Mouse (Mus musculus) hindbrain, embryonic 14.5 days (tissue): Measurements from ENCODE around the gene Map3k20. TPM values are rescaled to one million over a fixed set of nuclear protein-coding genes. Genes with fewer than 3 reads are reported as not detected.

Source experiments
- ATAC-seq: fragments of 200-750 bp; cut with Nextera tagmentation; 2 replicates; pipeline ENCODE4 v1.8.0; 2017; ENCODE audit warnings: moderate number of reproducible peaks, mild to moderate bottlenecking, moderate TSS enrichment, moderate library complexity; ENCODE audit not compliant: low FRiP score
- DNase-seq: peaks from one replicate; pipeline ENCODE4 v3.0.0-alpha.2; 2015; ENCODE audit warnings: low spot score
- H3K27ac ChIP-seq: fragments of 300-500 bp; sonication (generic); 2 replicates; pipeline ENCODE4 v1.5.1; 2014; ENCODE audit warnings: mild to moderate bottlenecking, moderate library complexity
- H3K27me3 ChIP-seq: fragments of 300-500 bp; sonication (generic); 2 replicates; pipeline ENCODE4 v1.6.1; 2014; ENCODE audit warnings: mild to moderate bottlenecking, low read length, mixed read lengths; ENCODE audit not compliant: control insufficient read depth, insufficient read depth
- H3K36me3 ChIP-seq: fragments of 300-500 bp; sonication (generic); replicated peaks from 2 replicates; pipeline ENCODE4 v1.6.1; 2014; ENCODE audit not compliant: control insufficient read depth, insufficient read depth
- H3K4me1 ChIP-seq: fragments of 300-500 bp; sonication (generic); replicated peaks from 2 replicates; pipeline ENCODE4 v1.6.1; 2014; ENCODE audit warnings: antibody characterized with exemption, low read length, mixed read lengths; ENCODE audit not compliant: control insufficient read depth, insufficient read depth
- H3K4me2 ChIP-seq: fragments of 300-500 bp; sonication (generic); replicated peaks from 2 replicates; pipeline ENCODE4 v1.6.1; 2014; ENCODE audit warnings: mild to moderate bottlenecking, moderate library complexity
- H3K4me3 ChIP-seq: fragments of 300-500 bp; sonication (generic); replicated peaks from 2 replicates; pipeline ENCODE4 v1.5.1; 2014; ENCODE audit warnings: mild to moderate bottlenecking, low read length
- H3K9ac ChIP-seq: fragments of 300-500 bp; sonication (generic); 2 replicates; pipeline ENCODE4 v1.6.1; 2014
- H3K9me3 ChIP-seq: fragments of 300-500 bp; sonication (generic); 2 replicates; pipeline ENCODE4 v1.6.1; 2016; ENCODE audit warnings: low read length; ENCODE audit not compliant: control insufficient read depth
- WGBS: fragments of 180-500 bp; shearing (Covaris S2); extraction: QIAGEN DNeasy Blood & Tissue Kit; methylation state at CpG from one replicate; pipeline ENCODE4 v1.1.7; 2014; 5-methylcytosine and 5-hydroxymethylcytosine counted together
- polyA plus RNA-seq: library from polyadenylated mRNA; unstranded; fragments of >200 nt; fragmentation: Nextera tagmentation; extraction: Ambion mirVana; gene quantifications from 2 replicates; pipeline ENCODE4 v1.2.1, GENCODE M21; 2014

Gene Map3k20
- polyA plus RNA-seq, result 5.1 and 5.2 TPM in 2 replicates

DNA sequence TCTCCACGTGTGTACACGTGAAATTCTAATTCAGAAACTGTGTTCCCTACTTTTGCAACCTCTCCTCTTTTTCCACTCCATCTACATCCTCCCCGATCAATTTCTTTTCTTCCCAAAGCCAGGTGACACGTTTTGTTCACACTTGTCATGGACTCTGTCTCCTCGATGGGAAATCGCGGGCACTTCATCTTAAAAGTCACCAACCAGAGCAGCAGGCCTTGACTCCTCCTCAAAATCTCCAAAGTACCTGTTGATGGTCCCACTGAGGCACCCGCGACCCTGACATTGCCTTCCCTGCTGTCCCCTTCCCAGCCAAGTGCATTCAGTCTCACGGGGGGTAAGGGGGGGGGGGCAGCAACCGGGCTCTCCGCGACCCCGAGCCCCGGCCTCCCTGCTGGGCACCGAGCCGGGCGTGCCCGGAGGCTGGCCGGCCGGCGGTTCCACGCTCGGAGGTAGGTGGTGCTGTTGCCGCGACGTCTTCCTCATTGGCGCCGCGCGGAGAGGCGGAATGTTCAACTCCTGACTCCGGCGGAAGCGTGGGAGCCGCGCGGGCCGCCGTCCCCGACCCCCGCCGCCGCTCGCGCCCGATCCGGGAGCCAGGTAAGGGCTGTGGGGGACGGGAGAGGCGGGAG lies at the start of gene Map3k20:
TSS of gene Map3k20 (plus strand) at position 382 of the 632 bp plus-strand sequence.
- H3K4me2 ChIP-seq, result peak within 1 kb of the TSS; percentile 99
- WGBS, result 2% methylated on average over 42 of the region's 50 CpGs
- H3K4me1 ChIP-seq, result peaks cover 5% of the 10 kb centered on the region; the same call in 1 of the 2 replicates
- no peaks in the 10 kb centered on the region for H3K9me3 ChIP-seq
- DNase-seq, result peak; percentile 70
- H3K27me3 ChIP-seq, result 0 out of 2 replicates have a peak, but pooled peaks cover 6% of the 10 kb centered on the region
- H3K27ac ChIP-seq, result no peak within 1 kb of the TSS
- peak within 1 kb of the TSS; percentile 74 for H3K9ac ChIP-seq
- H3K36me3 ChIP-seq, result no peaks in the 10 kb centered on the region
- ATAC-seq, result peak; percentile 70; the same call in 1 of the 2 replicates
- H3K4me3 ChIP-seq, result peak within 1 kb of the TSS; percentile 78

DNA sequence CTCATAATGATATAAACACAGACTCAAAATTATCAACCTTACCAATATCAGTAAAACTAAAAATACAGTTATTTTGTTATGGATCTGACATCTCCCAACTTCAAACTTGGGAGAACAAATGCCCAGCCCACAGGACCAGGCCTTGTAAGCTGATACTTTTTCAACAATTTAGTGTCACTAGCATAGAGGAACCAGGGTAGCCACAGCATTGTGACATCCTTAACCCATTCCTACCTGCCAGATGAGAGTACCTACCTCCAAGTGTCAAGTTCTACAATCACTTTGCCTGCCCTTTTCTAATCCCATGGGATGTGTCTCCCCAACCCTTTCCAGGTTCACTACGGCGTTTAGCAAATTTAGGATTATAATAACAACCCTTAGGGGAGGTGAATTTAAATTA lies 47.0 kb upstream of the Map3k20 start:
- Histone ChIP-seq H3K4me2 (no peak overlapping the region), H3K9ac (no peak overlapping the region), H3K27ac (no peak overlapping the region), H3K4me3 (no peak overlapping the region), H3K9me3 (no peaks in the 10 kb centered on the region), H3K36me3 (no peaks in the 10 kb centered on the region), H3K27me3 (no peaks in the 10 kb centered on the region; the same call in 1 of the 2 replicates), H3K4me1 (no peaks in the 10 kb centered on the region; the same call in 1 of the 2 replicates)
- WGBS, result 82% methylated on average over 2 of the region's 2 CpGs
- DNase-seq, result no peak
- no peak for ATAC-seq

DNA sequence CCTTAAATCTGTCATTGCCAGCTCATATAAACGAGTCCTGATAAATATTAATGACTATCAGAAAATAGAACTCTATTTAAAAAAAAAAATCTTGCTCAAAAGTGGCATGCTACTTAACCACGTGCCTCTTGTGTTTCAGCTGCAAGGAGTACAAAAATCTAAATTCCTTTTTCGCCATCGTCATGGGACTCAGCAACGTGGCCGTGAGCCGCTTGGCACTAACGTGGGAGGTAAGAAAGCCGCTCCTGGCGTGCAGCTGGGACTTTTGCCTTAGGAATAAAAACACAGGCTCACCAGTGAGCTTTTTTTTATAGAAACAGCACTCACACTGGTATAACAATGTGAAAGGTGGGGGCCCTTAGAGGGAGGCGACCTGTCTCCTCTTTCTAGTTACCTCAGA lies 46.5 kb upstream of the Map3k20 start:
- Histone ChIP-seq H3K9me3 (no peaks in the 10 kb centered on the region), H3K4me3 (no peak overlapping the region), H3K4me1 (no peaks in the 10 kb centered on the region; the same call in 1 of the 2 replicates), H3K36me3 (no peaks in the 10 kb centered on the region), H3K4me2 (no peak overlapping the region), H3K27ac (no peak overlapping the region), H3K9ac (no peak overlapping the region), H3K27me3 (no peaks in the 10 kb centered on the region; the same call in 1 of the 2 replicates)
- ATAC-seq, result no peak
- 49% methylated on average over 11 of the region's 11 CpGs for WGBS
- DNase-seq, result no peak

DNA sequence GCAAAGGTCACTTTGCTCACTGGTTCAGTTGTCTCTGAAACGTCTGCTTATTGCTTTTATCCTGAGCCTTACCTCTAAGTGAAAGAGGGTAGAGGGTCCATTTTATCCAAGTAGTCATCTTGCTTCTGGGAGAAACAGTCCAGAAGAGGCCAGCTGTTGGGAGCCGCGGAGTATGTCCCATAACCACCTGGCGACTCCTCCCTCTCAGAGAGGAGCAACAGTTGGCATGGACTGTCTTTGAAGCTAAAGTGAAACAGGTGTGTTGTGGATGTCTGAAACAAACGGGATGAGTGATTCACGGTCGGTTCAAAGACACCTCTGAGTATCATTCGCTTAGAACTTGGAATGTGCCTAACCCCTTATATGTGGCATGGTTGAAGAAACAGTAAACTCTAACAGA lies 46.0 kb upstream of the Map3k20 start:
- no peak for ATAC-seq
- no peaks in the 10 kb centered on the region for H3K36me3 ChIP-seq
- H3K27ac ChIP-seq, result no peak overlapping the region
- H3K9me3 ChIP-seq, result no peaks in the 10 kb centered on the region
- no peak for DNase-seq
- no peaks in the 10 kb centered on the region; the same call in 1 of the 2 replicates for H3K27me3 ChIP-seq
- no peaks in the 10 kb centered on the region; the same call in 1 of the 2 replicates for H3K4me1 ChIP-seq
- no peak overlapping the region for H3K9ac ChIP-seq
- no peak overlapping the region for H3K4me2 ChIP-seq
- WGBS, result 92% methylated on average over 8 of the region's 8 CpGs
- no peak overlapping the region for H3K4me3 ChIP-seq

DNA sequence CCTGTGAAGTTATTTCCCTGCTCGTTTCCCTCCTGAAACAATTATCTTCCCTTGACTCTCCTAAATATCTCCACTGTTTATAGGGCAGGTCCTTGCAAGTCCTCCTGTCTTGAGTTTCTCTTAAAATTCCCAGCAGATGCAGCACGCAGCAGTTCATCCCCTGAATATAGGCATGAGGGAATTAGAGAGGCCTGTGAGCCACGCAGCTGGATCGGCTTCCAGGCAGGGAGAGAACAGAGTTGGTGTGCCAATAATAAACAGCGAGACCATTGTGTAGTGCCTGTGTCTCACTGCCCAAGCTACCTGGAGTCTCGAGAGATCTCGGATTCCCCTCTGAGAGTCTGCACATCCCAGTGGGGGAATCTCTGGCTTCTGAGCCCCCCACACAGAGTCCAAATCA lies 45.4 kb upstream of the Map3k20 start:
- Histone ChIP-seq H3K4me3 (no peak overlapping the region), H3K36me3 (no peaks in the 10 kb centered on the region), H3K9ac (no peak overlapping the region), H3K9me3 (no peaks in the 10 kb centered on the region), H3K4me2 (no peak overlapping the region), H3K27me3 (no peaks in the 10 kb centered on the region; the same call in 1 of the 2 replicates), H3K27ac (no peak overlapping the region), H3K4me1 (no peaks in the 10 kb centered on the region; the same call in 1 of the 2 replicates)
- no peak for DNase-seq
- no peak for ATAC-seq
- 69% methylated on average over 7 of the region's 7 CpGs for WGBS

DNA sequence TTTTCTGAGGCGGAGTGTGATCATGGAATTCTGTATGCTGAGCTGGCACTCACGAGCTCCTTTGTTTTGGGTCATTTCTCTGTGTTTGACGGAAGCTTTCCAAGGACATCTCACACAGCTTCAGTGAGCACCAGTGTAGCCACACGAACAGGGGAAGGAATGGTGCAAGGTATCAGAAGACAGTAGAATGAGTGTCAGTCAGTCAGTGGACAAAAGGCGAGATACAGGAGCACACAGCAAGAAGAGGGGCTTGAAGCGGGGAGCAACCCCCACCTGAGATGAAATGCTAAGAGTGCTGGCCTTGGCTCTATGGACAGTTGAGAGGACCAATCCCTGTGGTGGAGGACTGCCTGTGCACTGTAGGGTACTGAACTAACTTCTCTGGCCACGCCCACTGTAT lies 44.7 kb upstream of the Map3k20 start:
- H3K4me3 ChIP-seq, result no peak overlapping the region
- ATAC-seq, result no peak
- no peak for DNase-seq
- H3K9me3 ChIP-seq, result no peaks in the 10 kb centered on the region
- no peaks in the 10 kb centered on the region; the same call in 1 of the 2 replicates for H3K27me3 ChIP-seq
- H3K36me3 ChIP-seq, result no peaks in the 10 kb centered on the region
- 76% methylated on average over 7 of the region's 7 CpGs for WGBS
- no peak overlapping the region for H3K9ac ChIP-seq
- H3K4me1 ChIP-seq, result no peaks in the 10 kb centered on the region; the same call in 1 of the 2 replicates
- no peak overlapping the region for H3K4me2 ChIP-seq
- no peak overlapping the region for H3K27ac ChIP-seq

DNA sequence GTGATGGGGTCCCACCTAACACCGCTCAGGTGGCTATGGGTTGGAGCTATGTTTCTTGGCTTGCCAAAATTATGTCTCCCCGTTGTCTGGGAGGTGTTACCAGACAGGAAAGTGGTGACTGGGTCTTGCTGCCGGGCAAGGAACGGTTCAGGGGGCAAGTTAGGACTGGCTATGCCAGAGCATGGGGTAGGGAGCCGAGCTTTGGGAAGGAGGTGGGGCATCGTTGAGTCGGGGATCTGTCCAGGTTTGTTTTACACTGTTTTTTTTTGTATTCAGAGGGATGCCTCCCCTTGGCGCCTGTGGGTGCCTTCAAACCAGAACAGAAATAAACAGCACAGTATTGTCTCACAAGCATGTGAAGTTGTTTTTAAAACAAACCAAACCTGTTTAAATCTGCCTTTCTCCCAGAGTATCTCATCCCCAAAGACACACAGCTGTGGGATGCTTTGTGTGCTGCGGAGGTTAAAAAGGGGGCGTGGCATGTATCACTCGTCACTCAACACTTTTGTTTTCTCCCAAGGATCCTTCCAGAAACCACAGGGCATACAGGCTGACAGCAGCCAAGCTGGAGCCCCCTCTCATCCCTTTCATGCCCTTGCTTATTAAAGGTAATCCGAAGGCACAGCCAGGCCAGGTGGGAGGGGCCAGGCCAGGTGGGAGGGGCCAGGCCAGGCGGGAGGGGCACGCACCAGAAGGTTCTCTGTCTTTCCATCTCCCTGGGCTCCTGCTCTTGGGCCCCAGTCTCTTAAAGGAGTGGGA lies 43.5 kb upstream of the Map3k20 start:
- H3K9ac ChIP-seq, result no peak overlapping the region
- no peaks in the 10 kb centered on the region for H3K36me3 ChIP-seq
- H3K4me2 ChIP-seq, result no peak overlapping the region
- no peak for DNase-seq
- no peak for ATAC-seq
- H3K9me3 ChIP-seq, result no peaks in the 10 kb centered on the region
- H3K27me3 ChIP-seq, result no peaks in the 10 kb centered on the region
- H3K4me1 ChIP-seq, result no peaks in the 10 kb centered on the region; the same call in 1 of the 2 replicates
- no peak overlapping the region for H3K4me3 ChIP-seq
- H3K27ac ChIP-seq, result no peak overlapping the region
- WGBS, result 47% methylated on average over 14 of the region's 14 CpGs

DNA sequence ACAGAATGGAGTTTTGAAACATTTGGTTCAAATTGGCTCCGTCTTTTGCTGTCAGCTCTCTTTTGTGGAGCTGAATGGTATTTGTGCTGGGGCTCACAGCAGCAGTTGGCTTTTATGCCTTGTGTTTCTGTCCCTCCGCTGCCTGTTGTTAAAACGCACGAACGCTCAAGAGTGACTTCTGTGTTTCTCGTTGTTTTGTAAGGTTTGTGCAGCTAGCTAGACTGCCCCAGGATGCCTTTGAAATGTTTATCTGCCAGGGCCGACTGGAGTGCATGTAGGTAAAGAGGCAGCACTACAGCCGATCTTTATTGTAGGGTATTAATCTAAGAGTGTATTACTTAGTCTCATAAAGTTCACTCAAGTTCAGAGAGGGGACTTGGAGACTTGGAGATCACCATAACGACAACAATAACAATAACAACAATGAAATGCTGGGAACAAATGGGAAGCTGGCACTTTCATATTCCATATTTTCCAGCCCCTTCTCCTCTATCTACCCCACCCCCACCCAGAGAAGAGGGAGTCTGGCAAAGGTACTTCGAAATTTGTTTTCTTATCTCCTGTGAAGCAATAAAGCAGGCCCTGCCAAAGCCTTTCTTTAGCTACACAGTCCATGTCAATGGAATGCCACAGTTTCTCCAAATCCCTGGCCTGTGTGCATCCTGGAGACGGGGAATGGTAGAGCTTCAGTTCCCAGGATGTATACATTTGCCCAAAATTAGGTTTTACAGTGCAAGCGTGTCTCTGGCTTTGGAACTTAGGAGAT lies 42.3 kb upstream of the Map3k20 start:
- no peaks in the 10 kb centered on the region for H3K9me3 ChIP-seq
- 29% methylated on average over 12 of the region's 12 CpGs for WGBS
- H3K27ac ChIP-seq, result no peak overlapping the region
- ATAC-seq, result no peak
- no peak overlapping the region for H3K4me2 ChIP-seq
- H3K9ac ChIP-seq, result no peak overlapping the region
- no peaks in the 10 kb centered on the region for H3K27me3 ChIP-seq
- H3K4me3 ChIP-seq, result no peak overlapping the region
- H3K4me1 ChIP-seq, result no peaks in the 10 kb centered on the region; the same call in 1 of the 2 replicates
- no peaks in the 10 kb centered on the region for H3K36me3 ChIP-seq
- no peak for DNase-seq

DNA sequence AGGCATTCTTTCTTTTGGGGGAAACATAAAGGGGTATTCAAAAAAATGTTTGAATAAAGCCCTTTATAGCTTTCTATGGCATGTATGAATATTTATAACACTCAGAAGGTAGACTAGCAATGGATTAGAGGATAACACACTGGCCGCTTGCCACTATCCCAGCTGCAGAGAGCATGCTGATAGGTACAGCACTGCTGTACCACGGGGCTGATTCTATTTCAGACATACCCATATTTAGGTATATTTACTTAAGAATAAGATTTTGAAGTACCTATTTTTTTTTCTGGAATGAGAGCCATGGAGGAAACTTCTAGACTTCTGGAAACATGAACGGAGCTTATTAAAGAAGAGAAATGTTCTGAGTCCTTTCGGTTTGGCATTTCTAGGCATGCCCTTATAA lies 39.8 kb upstream of the Map3k20 start:
- DNase-seq (no peak), ATAC-seq (no peak)
- no peaks in the 10 kb centered on the region for H3K27me3 ChIP-seq
- no peaks in the 10 kb centered on the region for H3K9me3 ChIP-seq
- no peak overlapping the region for H3K9ac ChIP-seq
- H3K4me3 ChIP-seq, result no peak overlapping the region
- H3K4me1 ChIP-seq, result no peaks in the 10 kb centered on the region
- no peak overlapping the region for H3K27ac ChIP-seq
- H3K4me2 ChIP-seq, result no peak overlapping the region
- WGBS, result 83% methylated on average over 4 of the region's 4 CpGs
- H3K36me3 ChIP-seq, result no peaks in the 10 kb centered on the region
